Mouse (Mus musculus) midbrain, embryonic 12.5 days (tissue): Measurements from ENCODE around the gene Simc1. TPM values are rescaled to one million over a fixed set of nuclear protein-coding genes. Genes with fewer than 3 reads are reported as not detected.

Experiments
- ATAC-seq: fragments of 200-750 bp; cut with Nextera tagmentation; 2 replicates; pipeline ENCODE4 v1.8.0; 2017; ENCODE audit warnings: low read depth, moderate TSS enrichment, moderate library complexity; ENCODE audit not compliant: low FRiP score
- H3K27ac ChIP-seq: fragments of 300-500 bp; sonication (generic); replicated peaks from 2 replicates; pipeline ENCODE4 v1.5.1; 2016; ENCODE audit warnings: mild to moderate bottlenecking
- H3K27me3 ChIP-seq: fragments of 300-500 bp; sonication (generic); 2 replicates; pipeline ENCODE4 v1.6.1; 2016; ENCODE audit warnings: mild to moderate bottlenecking
- H3K36me3 ChIP-seq: fragments of 300-500 bp; sonication (generic); 2 replicates; pipeline ENCODE4 v1.6.1; 2016
- H3K4me1 ChIP-seq: fragments of 300-500 bp; sonication (generic); 2 replicates; pipeline ENCODE4 v1.6.1; 2016
- H3K4me2 ChIP-seq: fragments of 300-500 bp; sonication (generic); replicated peaks from 2 replicates; pipeline ENCODE4 v1.6.1; 2016; ENCODE audit warnings: mild to moderate bottlenecking, moderate library complexity
- H3K4me3 ChIP-seq: fragments of 300-500 bp; sonication (generic); 2 replicates; pipeline ENCODE4 v1.5.1; 2016; ENCODE audit warnings: mild to moderate bottlenecking
- H3K9ac ChIP-seq: fragments of 300-500 bp; sonication (generic); replicated peaks from 2 replicates; pipeline ENCODE4 v1.6.1; 2016; ENCODE audit warnings: mild to moderate bottlenecking, moderate library complexity
- H3K9me3 ChIP-seq: fragments of 300-500 bp; sonication (generic); 2 replicates; pipeline ENCODE4 v1.6.1; 2016; ENCODE audit warnings: mild to moderate bottlenecking
- WGBS: fragments of 180-500 bp; shearing (Covaris S2); methylation state at CpG from one replicate; pipeline ENCODE4 v1.1.7; 2016; 5-methylcytosine and 5-hydroxymethylcytosine counted together
- polyA plus RNA-seq: library from polyadenylated mRNA; unstranded; fragments of >200 nt; fragmentation: Nextera tagmentation; extraction: Ambion mirVana; gene quantifications from 2 replicates; pipeline ENCODE4 v1.2.1, GENCODE M21; 2016

Simc1 gene
- polyA plus RNA-seq = 18.7 and 20.6 TPM in 2 replicates

DNA sequence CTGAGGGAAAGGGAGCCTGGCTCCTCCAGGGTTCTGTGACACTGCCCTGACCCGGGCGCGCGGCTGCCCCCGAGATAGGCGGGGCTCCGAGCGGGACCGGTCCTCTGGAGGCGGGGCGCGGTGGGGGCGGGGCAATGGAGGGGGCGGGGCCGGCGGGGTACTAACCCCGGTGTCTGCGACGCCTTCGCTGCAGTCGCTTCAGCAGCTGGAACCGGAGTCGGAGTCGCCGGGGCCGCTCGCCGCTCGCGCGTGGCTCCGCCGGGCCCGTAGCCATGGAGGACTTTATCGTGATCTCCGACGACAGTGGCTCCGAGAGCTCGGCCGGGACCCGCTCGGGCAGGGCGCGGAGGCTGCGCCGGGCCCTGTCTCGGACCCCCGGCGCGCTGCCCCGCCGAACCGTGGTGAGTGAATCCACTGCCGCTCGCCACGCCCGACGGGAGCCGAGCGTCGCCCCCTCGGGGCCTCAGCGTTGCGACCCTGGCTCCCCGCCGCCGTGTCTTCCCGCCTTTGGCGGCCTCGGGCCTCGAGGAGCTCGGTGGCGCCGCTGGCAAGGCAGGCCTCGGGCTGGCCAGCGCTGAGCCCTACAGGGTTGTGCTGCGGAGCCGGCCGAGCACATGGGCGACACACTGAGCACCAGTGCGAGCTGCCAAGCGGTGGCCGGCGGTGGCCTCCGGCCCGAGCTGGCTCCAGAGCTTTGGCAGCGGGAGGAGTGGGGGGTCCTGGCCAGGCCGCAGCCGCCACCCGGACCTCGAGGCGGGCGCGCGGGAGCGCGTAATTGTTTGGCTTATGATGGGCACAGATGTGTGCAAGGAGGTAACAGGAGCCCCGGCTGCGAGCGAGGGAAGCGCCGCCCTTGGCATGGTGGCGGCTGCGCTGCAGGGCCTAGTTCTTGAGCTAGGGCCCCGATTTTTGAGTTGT, at the start of gene Simc1:
Gene Simc1 (plus strand): TSS at position 176 of the 918 bp plus-strand sequence.
- ATAC-seq = peak; percentile 92
- Histone ChIP-seq H3K4me1 (peaks cover 23% of the 10 kb centered on the region), H3K4me3 (peak within 1 kb of the TSS; percentile 75), H3K36me3 (no peaks in the 10 kb centered on the region), H3K27me3 (peaks cover 11% of the 10 kb centered on the region; the same call in 1 of the 2 replicates), H3K9ac (peak within 1 kb of the TSS; percentile 88), H3K4me2 (peak within 1 kb of the TSS; percentile 90), H3K9me3 (no peaks in the 10 kb centered on the region), H3K27ac (peak within 1 kb of the TSS; percentile 82)
- WGBS = under 1% methylated on average over 104 of the region's 105 CpGs

- H3K36me3 ChIP-seq = peaks cover 80% of the 10 kb centered on the region
- no peaks in the 10 kb centered on the region for H3K27me3 ChIP-seq
- H3K27ac ChIP-seq = no peak overlapping the region
- ATAC-seq = no peak
- H3K4me3 ChIP-seq = no peak overlapping the region
- H3K9ac ChIP-seq = no peak overlapping the region
- no peak overlapping the region for H3K4me2 ChIP-seq
- H3K9me3 ChIP-seq = no peaks in the 10 kb centered on the region
- 84% methylated on average over 2 of the region's 2 CpGs for WGBS
- no peaks in the 10 kb centered on the region for H3K4me1 ChIP-seq
Observed at GRCm38 (mm10) chr13:54457062-54457461, 46.5 kb upstream of the Simc1 start.

GRCm38 (mm10) chr13:54459282-54459681, 44.3 kb upstream of the Simc1 start:
- no peak overlapping the region for H3K4me2 ChIP-seq
- WGBS = 96% methylated on average over 4 of the region's 4 CpGs
- H3K9ac ChIP-seq = no peak overlapping the region
- no peak overlapping the region for H3K27ac ChIP-seq
- H3K36me3 ChIP-seq = peaks cover 96% of the 10 kb centered on the region
- no peak overlapping the region for H3K4me3 ChIP-seq
- H3K27me3 ChIP-seq = no peaks in the 10 kb centered on the region
- ATAC-seq = no peak
- 0 out of 2 replicates have a peak, but pooled peaks cover 5% of the 10 kb centered on the region for H3K9me3 ChIP-seq
- no peaks in the 10 kb centered on the region for H3K4me1 ChIP-seq

- Histone ChIP-seq H3K9ac (peak within 1 kb of the TSS; percentile 87), H3K4me3 (peak within 1 kb of the TSS; percentile 92), H3K27me3 (no peaks in the 10 kb centered on the region), H3K4me1 (peaks cover 10% of the 10 kb centered on the region), H3K4me2 (peak within 1 kb of the TSS; percentile 90), H3K27ac (no peak within 1 kb of the TSS; the same call in 1 of the 2 replicates), H3K9me3 (0 out of 2 replicates have a peak, but pooled peaks cover 10% of the 10 kb centered on the region), H3K36me3 (peaks cover 42% of the 10 kb centered on the region)
- WGBS = under 1% methylated on average over 67 of the region's 67 CpGs
- peak; percentile 97 for ATAC-seq
Observed at GRCm38 (mm10) chr13:54468098-54469011, 35.2 kb upstream of the Simc1 start, which contains the start of gene Thoc3. TSS of gene Thoc3 (minus strand) at chr13:54468849.

- H3K4me2 ChIP-seq = peak overlapping the region; percentile 90
- H3K4me1 ChIP-seq = peaks cover 10% of the 10 kb centered on the region
- 0 out of 2 replicates have a peak, but pooled peaks cover 8% of the 10 kb centered on the region for H3K9me3 ChIP-seq
- H3K27me3 ChIP-seq = no peaks in the 10 kb centered on the region; the same call in 1 of the 2 replicates
- H3K4me3 ChIP-seq = peak overlapping the region; percentile 92
- 16% methylated on average over 4 of the region's 4 CpGs for WGBS
- H3K27ac ChIP-seq = no peak overlapping the region; the same call in 1 of the 2 replicates
- 0 out of 2 replicates have a peak overlapping the region, but pooled peaks have one; percentile 40 for H3K9ac ChIP-seq
- ATAC-seq = peak; percentile 84
- H3K36me3 ChIP-seq = peaks cover 36% of the 10 kb centered on the region
Observed at GRCm38 (mm10) chr13:54469012-54469354, 34.6 kb upstream of the Simc1 start.

GRCm38 (mm10) chr13:54471967-54472366, 31.6 kb upstream of the Simc1 start:
- H3K27ac ChIP-seq = no peak overlapping the region
- no peak overlapping the region for H3K4me3 ChIP-seq
- no peak overlapping the region for H3K9ac ChIP-seq
- H3K27me3 ChIP-seq = no peaks in the 10 kb centered on the region; the same call in 1 of the 2 replicates
- H3K9me3 ChIP-seq = no peaks in the 10 kb centered on the region
- peaks cover 10% of the 10 kb centered on the region for H3K4me1 ChIP-seq
- no peak for ATAC-seq
- H3K4me2 ChIP-seq = no peak overlapping the region
- WGBS = 79% methylated on average over 4 of the region's 4 CpGs
- peaks cover 6% of the 10 kb centered on the region for H3K36me3 ChIP-seq

GRCm38 (mm10) chr13:54474996-54475395, 28.6 kb upstream of the Simc1 start:
- 67% methylated on average over 2 of the region's 2 CpGs for WGBS
- no peaks in the 10 kb centered on the region for H3K4me1 ChIP-seq

DNA sequence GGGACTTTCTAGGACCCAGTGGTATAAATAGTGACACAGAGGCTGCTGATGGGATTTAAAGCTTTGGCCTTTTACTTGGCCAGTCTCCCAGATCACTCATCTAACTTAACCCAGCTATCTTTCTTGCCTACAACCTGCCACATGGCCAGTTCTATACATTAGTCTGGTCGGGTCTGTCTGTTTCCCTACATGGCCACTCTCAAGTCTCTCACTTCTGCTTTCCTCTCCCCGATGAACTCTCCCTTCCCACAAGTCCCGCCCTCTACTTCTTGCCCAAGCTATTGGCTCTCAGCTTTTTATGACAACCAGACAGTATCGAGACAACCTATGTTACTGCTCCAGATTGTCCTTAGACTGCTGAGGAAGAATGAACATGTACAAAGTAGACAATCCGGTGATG, 27.9 kb upstream of the Simc1 start:
- Histone ChIP-seq H3K27ac (no peak overlapping the region), H3K9me3 (no peaks in the 10 kb centered on the region), H3K36me3 (no peaks in the 10 kb centered on the region), H3K4me3 (no peak overlapping the region), H3K27me3 (peaks cover 6% of the 10 kb centered on the region; the same call in 1 of the 2 replicates), H3K4me1 (no peaks in the 10 kb centered on the region), H3K4me2 (no peak overlapping the region), H3K9ac (no peak overlapping the region)
- 83% methylated on average over 5 of the region's 5 CpGs for WGBS
- no peak for ATAC-seq

More at GRCm38 (mm10) chr13:54474996-54475395, 28.6 kb upstream of the Simc1 start:
- Histone ChIP-seq H3K9me3 (no peaks in the 10 kb centered on the region), H3K36me3 (no peaks in the 10 kb centered on the region), H3K27ac (no peak overlapping the region), H3K27me3 (peaks cover 4% of the 10 kb centered on the region; the same call in 1 of the 2 replicates), H3K9ac (no peak overlapping the region), H3K4me2 (no peak overlapping the region), H3K4me3 (no peak overlapping the region)
- ATAC-seq = no peak

DNA sequence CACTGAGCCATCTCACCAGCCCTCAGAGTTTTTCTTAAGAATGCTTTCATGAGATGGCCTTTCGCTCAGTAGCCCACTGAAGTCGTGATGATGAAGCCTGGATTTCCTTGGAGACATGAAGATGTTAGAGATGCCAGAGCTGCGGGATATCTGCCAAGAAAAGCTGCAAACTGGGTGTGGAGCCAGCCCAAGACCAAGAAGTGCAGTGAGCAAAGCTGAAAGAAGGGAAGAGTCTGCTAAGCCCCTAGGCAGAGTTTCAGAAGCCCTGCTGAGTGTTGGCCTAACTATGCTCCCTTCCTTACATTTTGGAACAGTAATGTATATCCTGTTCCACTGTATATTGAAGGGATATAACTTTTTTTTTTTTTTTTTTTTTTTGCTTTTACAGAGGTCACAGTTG, 24.3 kb upstream of the Simc1 start:
- no peaks in the 10 kb centered on the region for H3K9me3 ChIP-seq
- no peaks in the 10 kb centered on the region for H3K36me3 ChIP-seq
- no peak overlapping the region for H3K9ac ChIP-seq
- no peak for ATAC-seq
- H3K4me3 ChIP-seq = no peak overlapping the region
- no peaks in the 10 kb centered on the region for H3K4me1 ChIP-seq
- no peak overlapping the region for H3K4me2 ChIP-seq
- H3K27me3 ChIP-seq = 0 out of 2 replicates have a peak, but pooled peaks cover 6% of the 10 kb centered on the region
- H3K27ac ChIP-seq = no peak overlapping the region
- 67% methylated on average over 3 of the region's 3 CpGs for WGBS

DNA sequence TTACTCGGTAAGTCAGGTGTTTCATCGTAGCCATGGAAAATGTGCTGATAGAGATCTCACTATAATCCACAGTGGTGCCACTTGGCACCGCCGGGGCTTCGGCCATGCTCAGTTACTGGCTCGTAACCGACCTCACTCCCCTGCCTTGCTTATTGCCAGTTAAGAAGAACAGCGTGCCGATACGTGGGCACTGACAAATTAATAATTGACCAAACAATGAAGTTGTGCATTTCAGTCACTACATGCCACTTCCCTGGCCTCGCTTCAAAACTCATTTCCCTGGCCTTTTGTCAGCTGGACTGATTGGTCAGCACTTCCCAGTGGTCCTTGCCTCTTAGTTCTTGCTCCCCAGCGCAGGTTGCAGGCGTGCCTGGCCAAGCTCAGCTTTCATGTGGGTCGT, 22.1 kb upstream of the Simc1 start:
- WGBS = 86% methylated on average over 14 of the region's 14 CpGs
- Histone ChIP-seq H3K4me3 (no peak overlapping the region), H3K4me2 (no peak overlapping the region), H3K4me1 (no peaks in the 10 kb centered on the region), H3K36me3 (no peaks in the 10 kb centered on the region), H3K27ac (no peak overlapping the region), H3K27me3 (0 out of 2 replicates have a peak, but pooled peaks cover 6% of the 10 kb centered on the region), H3K9me3 (no peaks in the 10 kb centered on the region), H3K9ac (no peak overlapping the region)
- ATAC-seq = no peak

DNA sequence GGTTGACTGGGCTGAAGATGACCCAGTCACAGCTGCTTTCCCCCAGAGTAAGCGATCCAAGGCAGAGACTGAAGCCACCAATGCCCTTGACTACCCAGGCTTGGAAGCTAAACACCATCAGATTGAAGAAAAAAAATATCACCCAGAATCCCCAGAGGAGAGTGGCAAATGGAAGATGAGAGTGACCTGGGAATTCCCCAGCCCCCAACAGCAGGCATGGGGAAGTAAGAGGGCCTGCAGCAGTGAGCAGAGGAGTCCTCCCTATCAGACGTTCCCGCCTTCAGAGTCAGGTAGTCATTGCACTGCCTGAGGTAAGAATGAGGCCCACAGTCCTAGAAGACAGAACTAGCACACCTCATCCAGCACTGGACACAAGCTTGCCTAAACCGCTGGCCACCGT, 13.2 kb upstream of the Simc1 start:
- Histone ChIP-seq H3K27me3 (no peaks in the 10 kb centered on the region), H3K9me3 (no peaks in the 10 kb centered on the region), H3K4me2 (no peak overlapping the region), H3K9ac (no peak overlapping the region), H3K27ac (no peak overlapping the region), H3K4me1 (no peaks in the 10 kb centered on the region), H3K4me3 (no peak overlapping the region), H3K36me3 (no peaks in the 10 kb centered on the region)
- ATAC-seq = no peak
- 79% methylated on average over 5 of the region's 5 CpGs for WGBS
